Mouse (Mus musculus) c-Kit-positive CD71-negative TER-119-negative erythroid progenitor cells, embryonic 14.5 days (primary cell): ENCODE measurements around the gene Gnl2.

Experiments used
- DNase-seq: peaks from one replicate; pipeline ENCODE4 v3.0.0-alpha.2; 2013; ENCODE audit warnings: low read depth

The Gnl2 gene

GRCm38 (mm10) chr4:125015806-125016635 is at the start of gene Gnl2:
Gene Gnl2, plus strand, starts transcription at chr4:125016585.
- no peak for DNase-seq

- DNase-seq = no peak
These were observed 47.7 kb upstream of the Gnl2 start for GRCm38 (mm10) chr4:124968711-124969110.

- no peak for DNase-seq
These were observed 47.1 kb upstream of the Gnl2 start for GRCm38 (mm10) chr4:124969219-124969848.

GRCm38 (mm10) chr4:124970194-124970593 is 46.2 kb upstream of the Gnl2 start:
- no peak for DNase-seq

- DNase-seq = no peak
These were observed 45.7 kb upstream of the Gnl2 start for GRCm38 (mm10) chr4:124970677-124971076.

GRCm38 (mm10) chr4:124971094-124971493 is 45.3 kb upstream of the Gnl2 start:
- DNase-seq = no peak

- DNase-seq = no peak
These were observed 44.1 kb upstream of the Gnl2 start for GRCm38 (mm10) chr4:124972316-124972715.

- DNase-seq = no peak
These were observed 43.1 kb upstream of the Gnl2 start for GRCm38 (mm10) chr4:124973296-124973695.

GRCm38 (mm10) chr4:124978201-124978600 is 38.2 kb upstream of the Gnl2 start:
- no peak for DNase-seq

- DNase-seq = peak; percentile 49
These were observed 32.4 kb upstream of the Gnl2 start for GRCm38 (mm10) chr4:124983893-124984526.

GRCm38 (mm10) chr4:124984871-124985670 is 31.3 kb upstream of the Gnl2 start:
- no peak for DNase-seq

- no peak for DNase-seq
These were observed 30.4 kb upstream of the Gnl2 start, which contains the start of gene Rspo1 for GRCm38 (mm10) chr4:124985671-124986602. Gene Rspo1, plus strand, starts transcription at chr4:124986430.

GRCm38 (mm10) chr4:124986739-124987710 is 29.4 kb upstream of the Gnl2 start:
- no peak for DNase-seq

- DNase-seq = no peak
These were observed 28.7 kb upstream of the Gnl2 start for GRCm38 (mm10) chr4:124987711-124988097.

- DNase-seq = no peak
These were observed 28.0 kb upstream of the Gnl2 start for GRCm38 (mm10) chr4:124988382-124988781.

- no peak for DNase-seq
These were observed 26.6 kb upstream of the Gnl2 start for GRCm38 (mm10) chr4:124989787-124990253.

- no peak for DNase-seq
These were observed 26.1 kb upstream of the Gnl2 start for GRCm38 (mm10) chr4:124990325-124990724.

GRCm38 (mm10) chr4:124997479-124998147 is 18.8 kb upstream of the Gnl2 start:
- no peak for DNase-seq

GRCm38 (mm10) chr4:124999548-124999947 is 16.8 kb upstream of the Gnl2 start:
- DNase-seq = no peak
